Mouse (Mus musculus) liver, embryonic 13.5 days (tissue): ENCODE measurements around the gene Wdr66. TPM values are rescaled to one million over a fixed set of nuclear protein-coding genes. Genes with fewer than 3 reads are reported as not detected.

Source experiments
- ATAC-seq: fragments of 200-750 bp; cut with Nextera tagmentation; 2 replicates; pipeline ENCODE4 v1.8.0; 2017; ENCODE audit warnings: low read depth, mild to moderate bottlenecking, moderate number of reproducible peaks, moderate library complexity
- DNase-seq: peaks from one replicate; pipeline ENCODE4 v3.0.0; 2022
- H3K27ac ChIP-seq: fragments of 300-500 bp; sonication (generic); 2 replicates; pipeline ENCODE4 v1.5.1; 2015; ENCODE audit warnings: moderate library complexity, mild to moderate bottlenecking, inconsistent platforms
- H3K27me3 ChIP-seq: fragments of 300-500 bp; sonication (generic); 2 replicates; pipeline ENCODE4 v1.6.1; 2015; ENCODE audit warnings: mild to moderate bottlenecking, inconsistent platforms
- H3K36me3 ChIP-seq: fragments of 300-500 bp; sonication (generic); 2 replicates; pipeline ENCODE4 v1.6.1; 2015; ENCODE audit warnings: mild to moderate bottlenecking, inconsistent platforms
- H3K4me1 ChIP-seq: fragments of 300-500 bp; sonication (generic); replicated peaks from 2 replicates; pipeline ENCODE4 v1.6.1; 2015; ENCODE audit warnings: inconsistent platforms
- H3K4me2 ChIP-seq: fragments of 300-500 bp; sonication (generic); 2 replicates; pipeline ENCODE4 v1.6.1; 2015; ENCODE audit warnings: inconsistent platforms, mild to moderate bottlenecking, moderate library complexity
- H3K4me3 ChIP-seq: fragments of 300-500 bp; sonication (generic); replicated peaks from 2 replicates; pipeline ENCODE4 v1.5.1; 2015; ENCODE audit warnings: mild to moderate bottlenecking, inconsistent platforms
- H3K9ac ChIP-seq: fragments of 300-500 bp; sonication (generic); 2 replicates; pipeline ENCODE4 v1.6.1; 2015; ENCODE audit warnings: mild to moderate bottlenecking, inconsistent platforms
- H3K9me3 ChIP-seq: fragments of 300-500 bp; sonication (generic); replicated peaks from 2 replicates; pipeline ENCODE4 v1.6.1; 2016; ENCODE audit warnings: inconsistent platforms
- WGBS: fragments of 180-500 bp; shearing (Covaris S2); methylation state at CpG from one replicate; pipeline ENCODE4 v1.1.7; 2015; ENCODE audit not compliant: insufficient replicate concordance; 5-methylcytosine and 5-hydroxymethylcytosine counted together
- polyA plus RNA-seq: library from polyadenylated mRNA; unstranded; fragments of >200 nt; fragmentation: Nextera tagmentation; extraction: Ambion mirVana; gene quantifications from 2 replicates; pipeline ENCODE4 v1.2.1, GENCODE M21; 2015

The Wdr66 gene
- polyA plus RNA-seq, 1 experiment from 2014 or later, result 0.16 TPM

GRCm38 (mm10) chr5:123297830-123298229, 45.9 kb downstream of the Wdr66 start:
- H3K4me1 ChIP-seq, result no peaks in the 10 kb centered on the region
- no peaks in the 10 kb centered on the region for H3K9me3 ChIP-seq
- no peak for DNase-seq
- no peak for ATAC-seq
- H3K27ac ChIP-seq, result no peak overlapping the region
- no peak overlapping the region for H3K4me2 ChIP-seq
- 61% methylated on average over 7 of the region's 7 CpGs for WGBS
- no peak overlapping the region for H3K4me3 ChIP-seq
- no peaks in the 10 kb centered on the region for H3K36me3 ChIP-seq
- peaks cover 19% of the 10 kb centered on the region for H3K27me3 ChIP-seq
- H3K9ac ChIP-seq, result no peak overlapping the region

GRCm38 (mm10) chr5:123298526-123298925, 46.6 kb downstream of the Wdr66 start:
- Histone ChIP-seq H3K9ac (no peak overlapping the region), H3K36me3 (no peaks in the 10 kb centered on the region), H3K9me3 (no peaks in the 10 kb centered on the region), H3K27ac (no peak overlapping the region), H3K4me3 (no peak overlapping the region), H3K4me1 (no peaks in the 10 kb centered on the region), H3K4me2 (no peak overlapping the region), H3K27me3 (peaks cover 19% of the 10 kb centered on the region)
- 78% methylated on average over 6 of the region's 6 CpGs for WGBS
- ATAC-seq, result no peak
- no peak for DNase-seq

- Histone ChIP-seq H3K9ac (no peak overlapping the region), H3K36me3 (no peaks in the 10 kb centered on the region), H3K4me3 (no peak overlapping the region), H3K4me2 (no peak overlapping the region), H3K27ac (no peak overlapping the region), H3K4me1 (no peaks in the 10 kb centered on the region), H3K27me3 (peaks cover 19% of the 10 kb centered on the region), H3K9me3 (no peaks in the 10 kb centered on the region)
- ATAC-seq, result no peak
- 76% methylated on average over 8 of the region's 8 CpGs for WGBS
- no peak for DNase-seq
Measured at GRCm38 (mm10) chr5:123300496-123301034, 48.7 kb downstream of the Wdr66 start.

- 72% methylated on average over 20 of the region's 20 CpGs for WGBS
- Histone ChIP-seq H3K27ac (no peak overlapping the region), H3K9ac (no peak overlapping the region), H3K4me2 (no peak overlapping the region), H3K36me3 (no peaks in the 10 kb centered on the region), H3K27me3 (peaks cover 7% of the 10 kb centered on the region; the same call in 1 of the 2 replicates), H3K9me3 (no peaks in the 10 kb centered on the region), H3K4me3 (no peak overlapping the region), H3K4me1 (no peaks in the 10 kb centered on the region)
- no peak for ATAC-seq
- DNase-seq, result no peak
Measured at GRCm38 (mm10) chr5:123301780-123302521, 50.0 kb downstream of the Wdr66 start.

GRCm38 (mm10) chr5:123307630-123308282, 55.9 kb downstream of the Wdr66 start:
- ATAC-seq, result no peak
- H3K9ac ChIP-seq, result no peak overlapping the region
- WGBS, result 73% methylated on average over 18 of the region's 18 CpGs

GRCm38 (mm10) chr5:123309816-123310215, 57.9 kb downstream of the Wdr66 start:
- ATAC-seq (no peak), DNase-seq (no peak)
- Histone ChIP-seq H3K4me3 (no peak overlapping the region), H3K4me1 (no peaks in the 10 kb centered on the region), H3K9ac (no peak overlapping the region), H3K27ac (no peak overlapping the region), H3K27me3 (no peaks in the 10 kb centered on the region), H3K9me3 (no peaks in the 10 kb centered on the region), H3K4me2 (no peak overlapping the region), H3K36me3 (no peaks in the 10 kb centered on the region)
- 59% methylated on average over 10 of the region's 10 CpGs for WGBS

More at GRCm38 (mm10) chr5:123307630-123308282, 55.9 kb downstream of the Wdr66 start:
- no peaks in the 10 kb centered on the region for H3K4me1 ChIP-seq
- no peaks in the 10 kb centered on the region for H3K27me3 ChIP-seq
- no peak overlapping the region for H3K4me2 ChIP-seq
- no peaks in the 10 kb centered on the region for H3K36me3 ChIP-seq
- no peak overlapping the region for H3K27ac ChIP-seq
- H3K9me3 ChIP-seq, result no peaks in the 10 kb centered on the region
- H3K4me3 ChIP-seq, result no peak overlapping the region
- no peak for DNase-seq

GRCm38 (mm10) chr5:123310221-123310620, 58.3 kb downstream of the Wdr66 start:
- Histone ChIP-seq H3K4me3 (no peak overlapping the region), H3K4me2 (no peak overlapping the region)

GRCm38 (mm10) chr5:123313058-123313630, 61.2 kb downstream of the Wdr66 start:
- Histone ChIP-seq H3K36me3 (no peaks in the 10 kb centered on the region), H3K9me3 (no peaks in the 10 kb centered on the region), H3K9ac (no peak overlapping the region), H3K4me2 (no peak overlapping the region), H3K4me3 (no peak overlapping the region), H3K27ac (no peak overlapping the region), H3K4me1 (peaks cover 3% of the 10 kb centered on the region; the same call in 1 of the 2 replicates), H3K27me3 (no peaks in the 10 kb centered on the region)
- ATAC-seq (no peak), DNase-seq (no peak)
- WGBS, result 66% methylated on average over 12 of the region's 12 CpGs

More at GRCm38 (mm10) chr5:123310221-123310620, 58.3 kb downstream of the Wdr66 start:
- no peak for ATAC-seq
- WGBS, result 61% methylated on average over 7 of the region's 7 CpGs
- Histone ChIP-seq H3K36me3 (no peaks in the 10 kb centered on the region), H3K9me3 (no peaks in the 10 kb centered on the region), H3K9ac (no peak overlapping the region), H3K4me1 (no peaks in the 10 kb centered on the region), H3K27me3 (no peaks in the 10 kb centered on the region), H3K27ac (no peak overlapping the region)
- DNase-seq, result no peak

- no peak for DNase-seq
- ATAC-seq, result no peak
- H3K4me3 ChIP-seq, result no peak overlapping the region
Measured at GRCm38 (mm10) chr5:123313851-123314380, 62.0 kb downstream of the Wdr66 start.

GRCm38 (mm10) chr5:123315219-123315866, 63.4 kb downstream of the Wdr66 start:
- Histone ChIP-seq H3K27me3 (no peaks in the 10 kb centered on the region), H3K27ac (no peak overlapping the region), H3K9me3 (no peaks in the 10 kb centered on the region), H3K4me3 (no peak overlapping the region), H3K4me1 (peaks cover 10% of the 10 kb centered on the region), H3K9ac (no peak overlapping the region), H3K4me2 (no peak overlapping the region), H3K36me3 (no peaks in the 10 kb centered on the region)
- DNase-seq (no peak), ATAC-seq (no peak)
- 68% methylated on average over 10 of the region's 10 CpGs for WGBS

More at GRCm38 (mm10) chr5:123313851-123314380, 62.0 kb downstream of the Wdr66 start:
- H3K36me3 ChIP-seq, result no peaks in the 10 kb centered on the region
- peaks cover 9% of the 10 kb centered on the region for H3K4me1 ChIP-seq
- no peak overlapping the region for H3K4me2 ChIP-seq
- no peak overlapping the region for H3K9ac ChIP-seq
- 50% methylated on average over 11 of the region's 11 CpGs for WGBS
- H3K9me3 ChIP-seq, result no peaks in the 10 kb centered on the region
- no peaks in the 10 kb centered on the region for H3K27me3 ChIP-seq
- H3K27ac ChIP-seq, result no peak overlapping the region

GRCm38 (mm10) chr5:123317992-123318391, 66.1 kb downstream of the Wdr66 start:
- peak overlapping the region; percentile 59 for H3K4me2 ChIP-seq
- H3K27me3 ChIP-seq, result no peaks in the 10 kb centered on the region
- H3K27ac ChIP-seq, result no peak overlapping the region
- no peak for ATAC-seq
- H3K4me1 ChIP-seq, result peaks cover 10% of the 10 kb centered on the region
- H3K36me3 ChIP-seq, result no peaks in the 10 kb centered on the region
- H3K9ac ChIP-seq, result peak overlapping the region; percentile 38
- DNase-seq, result no peak
- WGBS, result 20% methylated on average over 6 of the region's 6 CpGs
- H3K9me3 ChIP-seq, result 0 out of 2 replicates have a peak, but pooled peaks cover 3% of the 10 kb centered on the region
- peak overlapping the region; percentile 50 for H3K4me3 ChIP-seq
